Mouse (Mus musculus): ENCODE data around the gene Vmn1r227. TPM values are rescaled to one million over a fixed set of nuclear protein-coding genes. Genes with fewer than 3 reads are reported as not detected.

Gene Vmn1r227
- polyA plus RNA-seq (2014; fragmentation: Nextera tagmentation; extraction: Ambion mirVana): not detected in 2 replicates

DNA sequence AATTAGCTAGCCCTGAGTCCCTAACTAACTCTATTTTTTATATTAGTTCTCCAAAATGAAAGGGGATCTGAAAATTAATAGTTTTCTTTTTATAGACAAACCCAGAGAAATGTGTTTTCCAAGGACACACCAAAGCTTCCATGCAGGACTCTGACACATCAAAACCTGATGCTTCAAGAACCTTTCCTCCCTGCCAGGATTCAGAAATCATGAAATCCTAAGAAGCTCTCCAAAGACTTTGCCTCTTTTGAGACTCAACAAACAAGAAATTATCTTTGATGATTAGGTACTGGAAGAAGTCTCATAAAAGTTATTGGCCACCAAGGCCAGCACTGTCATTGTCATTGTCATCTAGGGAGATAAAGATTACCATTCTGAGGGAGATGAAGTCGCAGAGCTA, at the start of gene Vmn1r227:
Vmn1r227 (plus strand) TSS at position 301 of the 400 bp plus-strand sequence.
- Histone ChIP-seq H3K4me3 (replicated peaks; ENCODE audit: low read depth, low read length) (no peak within 1 kb of the TSS), H3K36me3 (ENCODE audit: control insufficient read depth, insufficient read depth, low read length) (no peaks in the 10 kb centered on the region), H3K4me1 (ENCODE audit: control insufficient read depth, insufficient read depth, low read length) (no peaks in the 10 kb centered on the region), H3K9me3 (ENCODE audit: control insufficient read depth, low read length) (peaks cover 17% of the 10 kb centered on the region; the same call in 1 of the 2 replicates), H3K9ac (replicated peaks; ENCODE audit: low read length) (no peak within 1 kb of the TSS), H3K4me2 (ENCODE audit: low read length) (no peak within 1 kb of the TSS), H3K27ac (replicated peaks; ENCODE audit: low read depth, low read length) (no peak within 1 kb of the TSS), H3K27me3 (ENCODE audit: control insufficient read depth, insufficient read depth, low read length) (no peaks in the 10 kb centered on the region)
- no peak for DNase-seq
- ATAC-seq (ENCODE audit: low FRiP score, low TSS enrichment): no peak
- 24% methylated on average over 1 of the region's 1 CpGs for WGBS

DNA sequence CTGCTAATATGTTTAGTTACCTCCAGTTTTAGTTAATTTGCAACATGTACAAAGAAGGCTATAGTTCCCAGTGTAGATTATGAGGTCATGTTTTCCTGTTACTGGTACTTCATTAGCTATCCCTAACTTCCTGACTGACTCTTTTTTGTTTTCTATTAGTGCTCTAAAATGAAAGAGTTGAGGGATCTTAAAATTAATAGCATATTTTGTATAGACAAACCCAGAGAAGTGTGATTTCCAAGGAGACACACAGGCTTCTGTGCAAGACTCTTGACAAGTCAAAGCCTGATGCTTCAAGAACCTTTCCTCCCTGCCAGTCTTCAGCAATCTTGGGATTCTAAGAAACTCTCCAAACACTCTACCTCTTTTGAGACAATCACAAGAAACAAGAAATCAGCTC, 47.1 kb upstream of the Vmn1r227 start, which contains the start of gene Vmn1r226:
Vmn1r226 (plus strand) TSS at position 301 of the 400 bp plus-strand sequence.
- no peaks in the 10 kb centered on the region for H3K36me3 ChIP-seq (ENCODE audit: control insufficient read depth, insufficient read depth, low read length)
- no peak within 1 kb of the TSS for H3K9ac ChIP-seq (replicated peaks; ENCODE audit: low read length)
- DNase-seq: no peak
- H3K27me3 ChIP-seq (ENCODE audit: control insufficient read depth, insufficient read depth, low read length): no peaks in the 10 kb centered on the region
- no peak within 1 kb of the TSS for H3K27ac ChIP-seq (replicated peaks; ENCODE audit: low read depth, low read length)
- no peak within 1 kb of the TSS for H3K4me3 ChIP-seq (replicated peaks; ENCODE audit: low read depth, low read length)
- no peak within 1 kb of the TSS for H3K4me2 ChIP-seq (ENCODE audit: low read length)
- no peaks in the 10 kb centered on the region for H3K4me1 ChIP-seq (ENCODE audit: control insufficient read depth, insufficient read depth, low read length)
- peaks cover 7% of the 10 kb centered on the region; the same call in 1 of the 2 replicates for H3K9me3 ChIP-seq (ENCODE audit: control insufficient read depth, low read length)
- no peak for ATAC-seq (ENCODE audit: low FRiP score, low TSS enrichment)

DNA sequence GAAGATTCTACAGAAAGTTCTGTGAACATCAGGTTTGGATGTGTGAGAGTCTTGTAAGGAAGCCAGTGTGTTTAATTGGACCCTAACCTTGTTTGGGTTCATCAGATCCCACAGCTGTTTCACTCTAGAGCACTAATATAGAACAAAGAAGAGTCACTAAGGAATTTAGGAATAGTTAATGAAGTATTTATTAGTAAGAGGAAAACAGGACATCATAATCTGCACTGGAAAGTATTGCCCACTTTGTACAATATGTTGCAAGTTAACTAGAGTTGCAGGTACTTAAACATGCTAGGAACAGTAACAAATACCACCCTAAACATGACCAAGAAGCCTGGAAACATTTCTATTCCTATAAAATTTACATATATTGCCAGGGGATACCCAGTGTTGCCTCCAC, 56.4 kb downstream of the Vmn1r227 start, which contains the start of gene Vmn1r228:
Vmn1r228 (minus strand) TSS at position 101 of the 400 bp plus-strand sequence.
- Histone ChIP-seq H3K4me3 (replicated peaks; ENCODE audit: low read depth, low read length) (no peak within 1 kb of the TSS), H3K4me2 (ENCODE audit: low read length) (no peak within 1 kb of the TSS), H3K36me3 (ENCODE audit: control insufficient read depth, insufficient read depth, low read length) (no peaks in the 10 kb centered on the region), H3K9ac (replicated peaks; ENCODE audit: low read length) (no peak within 1 kb of the TSS), H3K9me3 (ENCODE audit: control insufficient read depth, low read length) (peaks cover 8% of the 10 kb centered on the region; the same call in 1 of the 2 replicates), H3K27ac (replicated peaks; ENCODE audit: low read depth, low read length) (no peak within 1 kb of the TSS), H3K27me3 (ENCODE audit: control insufficient read depth, insufficient read depth, low read length) (no peaks in the 10 kb centered on the region), H3K4me1 (ENCODE audit: control insufficient read depth, insufficient read depth, low read length) (no peaks in the 10 kb centered on the region)
- ATAC-seq (ENCODE audit: low FRiP score, low TSS enrichment) (no peak), DNase-seq (no peak)

Other genes starting within 250 kb of the Vmn1r227 start
- gene Vmn2r108, start 248.5 kb upstream of the Vmn1r227 start, polyA plus RNA-seq (2014; fragmentation: Nextera tagmentation; extraction: Ambion mirVana): not detected in 2 replicates
- gene Vmn1r225, start 231.7 kb upstream of the Vmn1r227 start, polyA plus RNA-seq (2014; fragmentation: Nextera tagmentation; extraction: Ambion mirVana): not detected in 2 replicates
- gene Vmn2r109, start 165.1 kb upstream of the Vmn1r227 start, polyA plus RNA-seq (2014; fragmentation: Nextera tagmentation; extraction: Ambion mirVana): not detected in 2 replicates
- gene Vmn2r110, start 133.4 kb upstream of the Vmn1r227 start, polyA plus RNA-seq (2014; fragmentation: Nextera tagmentation; extraction: Ambion mirVana): not detected in 2 replicates
- gene Fpr-rs3, start 105.0 kb upstream of the Vmn1r227 start, polyA plus RNA-seq (2014; fragmentation: Nextera tagmentation; extraction: Ambion mirVana): not detected in 2 replicates
- gene Vmn1r226, start 47.0 kb upstream of the Vmn1r227 start, polyA plus RNA-seq (2014; fragmentation: Nextera tagmentation; extraction: Ambion mirVana): not detected in 2 replicates
- gene Vmn1r228, start 56.3 kb downstream of the Vmn1r227 start, polyA plus RNA-seq (2014; fragmentation: Nextera tagmentation; extraction: Ambion mirVana): not detected in 2 replicates
- 0.03 TPM in 1 of 2 replicates, not detected in the other for gene Vmn1r229, start 81.7 kb downstream of the Vmn1r227 start, polyA plus RNA-seq (2014; fragmentation: Nextera tagmentation; extraction: Ambion mirVana)
- not detected in 2 replicates for gene Vmn1r230, start 110.6 kb downstream of the Vmn1r227 start, polyA plus RNA-seq (2014; fragmentation: Nextera tagmentation; extraction: Ambion mirVana)
- not detected in 2 replicates for gene Vmn1r231, start 175.2 kb downstream of the Vmn1r227 start, polyA plus RNA-seq (2014; fragmentation: Nextera tagmentation; extraction: Ambion mirVana)
- not detected in 2 replicates for gene Vmn1r232, start 189.9 kb downstream of the Vmn1r227 start, polyA plus RNA-seq (2014; fragmentation: Nextera tagmentation; extraction: Ambion mirVana)
- 739 and 756 TPM in 2 replicates for gene Ppp2r1a, start 215.5 kb downstream of the Vmn1r227 start, polyA plus RNA-seq (2014; fragmentation: Nextera tagmentation; extraction: Ambion mirVana)